Mouse (Mus musculus) CD4-positive, CD25-positive, alpha-beta regulatory T cell, adult 4 months (primary cell): ENCODE data around the gene Cdipt. TPM values are rescaled to one million over a fixed set of nuclear protein-coding genes. Genes with fewer than 3 reads are reported as not detected.

Experiments
- ATAC-seq: one replicate; pipeline ENCODE4 v1.8.0; 2017
- polyA plus RNA-seq, 2 experiments: library from polyadenylated mRNA; unstranded; fragments of 100-300 nt; shearing (Covaris generic); gene quantifications; one replicate each; pipeline ENCODE4 v1.2.1; 2017

Cdipt gene
- 100 to 1,000 TPM; 121 to 152 TPM for polyA plus RNA-seq

DNA sequence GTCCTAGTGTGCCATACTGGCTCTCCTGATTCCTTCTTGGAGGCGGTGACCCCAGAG is at the start of gene Cdipt:
Gene Cdipt (plus strand): TSS at position 22 of the 57 bp plus-strand sequence.
- ATAC-seq = no peak

GRCm38 (mm10) chr7:126926299-126926698 is 49.4 kb upstream of the Cdipt start:
- no peak for ATAC-seq

DNA sequence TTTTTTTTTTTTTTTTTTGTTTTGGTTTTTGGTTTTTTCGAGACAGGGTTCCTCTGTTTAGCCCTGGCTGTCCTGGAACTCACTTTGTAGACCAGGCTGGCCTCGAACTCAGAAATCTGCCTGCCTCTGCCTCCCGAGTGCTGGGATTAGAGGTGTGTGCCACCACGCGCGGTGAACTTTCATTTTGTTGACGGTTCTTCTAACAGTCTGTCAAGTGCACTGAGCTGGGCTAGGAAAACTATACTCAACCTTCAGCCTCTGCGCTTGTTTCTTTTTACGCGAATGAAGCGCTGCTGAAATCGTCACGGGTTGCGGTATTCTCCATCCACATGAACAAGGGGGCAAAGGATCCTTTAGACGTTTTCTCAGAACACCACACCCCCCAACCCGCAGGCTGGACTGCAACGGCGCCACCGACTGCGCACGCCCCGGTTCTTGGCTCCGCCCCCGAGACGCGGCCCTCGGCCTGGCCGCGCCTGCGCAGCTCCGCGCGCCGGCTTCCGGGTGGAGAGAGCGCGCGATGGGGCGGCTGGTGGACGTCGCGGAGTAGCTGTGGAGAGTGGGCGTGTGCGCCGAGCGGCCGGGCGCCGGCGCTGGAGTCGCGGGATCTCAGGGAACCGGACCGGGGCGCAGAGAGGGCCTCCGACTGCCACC is 47.2 kb upstream of the Cdipt start, which contains the start of gene Kctd13:
Gene Kctd13 (plus strand): TSS at position 496 of the 654 bp plus-strand sequence.
- ATAC-seq = peak; percentile 94

- ATAC-seq = peak; percentile 35
Measured at GRCm38 (mm10) chr7:126929046-126929445, 46.7 kb upstream of the Cdipt start.

DNA sequence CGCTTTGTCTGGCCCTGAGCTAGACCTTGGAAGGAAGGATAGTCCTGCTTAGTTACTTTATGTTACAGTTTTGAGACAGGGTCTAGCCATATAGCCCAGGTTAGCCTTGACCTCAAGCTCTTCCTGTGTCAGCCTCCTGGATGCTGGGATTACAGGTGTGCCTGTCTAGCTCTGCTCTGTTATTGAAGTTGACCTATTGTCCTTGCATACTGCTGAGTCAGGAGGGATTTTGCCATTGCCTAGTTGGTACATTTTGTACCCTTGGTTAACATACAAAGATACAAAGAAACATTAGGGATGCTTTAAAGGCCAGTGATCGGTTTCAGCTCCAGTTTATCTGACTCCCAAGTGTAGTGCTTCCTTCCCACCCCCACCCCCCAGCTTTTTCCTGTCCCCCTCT is 43.1 kb upstream of the Cdipt start:
- ATAC-seq = no peak

- no peak for ATAC-seq
Measured at GRCm38 (mm10) chr7:126941171-126941570, 34.5 kb upstream of the Cdipt start.

- no peak for ATAC-seq
Measured at GRCm38 (mm10) chr7:126941801-126942200, 33.9 kb upstream of the Cdipt start.

DNA sequence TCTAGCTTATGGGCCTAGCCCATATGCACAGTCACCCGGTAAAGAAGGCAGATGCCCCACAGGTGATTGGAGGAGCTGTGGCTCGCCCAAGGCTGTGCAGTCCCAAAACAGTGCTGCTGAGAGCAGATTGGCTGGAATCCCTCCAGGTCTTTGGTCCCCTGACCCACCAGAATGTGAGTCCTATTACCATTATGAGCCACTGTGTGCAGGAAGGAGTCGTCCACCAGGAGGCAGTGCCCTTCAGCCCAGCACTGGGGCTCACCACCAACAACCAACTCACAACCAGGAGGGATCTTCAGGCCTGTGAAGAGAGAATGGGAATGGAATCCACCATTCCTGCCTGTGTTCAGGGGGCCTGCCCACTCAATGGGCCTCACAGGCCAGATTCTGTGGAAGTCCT is 29.2 kb upstream of the Cdipt start:
- no peak for ATAC-seq

GRCm38 (mm10) chr7:126948626-126949025 is 27.1 kb upstream of the Cdipt start:
- ATAC-seq = no peak

DNA sequence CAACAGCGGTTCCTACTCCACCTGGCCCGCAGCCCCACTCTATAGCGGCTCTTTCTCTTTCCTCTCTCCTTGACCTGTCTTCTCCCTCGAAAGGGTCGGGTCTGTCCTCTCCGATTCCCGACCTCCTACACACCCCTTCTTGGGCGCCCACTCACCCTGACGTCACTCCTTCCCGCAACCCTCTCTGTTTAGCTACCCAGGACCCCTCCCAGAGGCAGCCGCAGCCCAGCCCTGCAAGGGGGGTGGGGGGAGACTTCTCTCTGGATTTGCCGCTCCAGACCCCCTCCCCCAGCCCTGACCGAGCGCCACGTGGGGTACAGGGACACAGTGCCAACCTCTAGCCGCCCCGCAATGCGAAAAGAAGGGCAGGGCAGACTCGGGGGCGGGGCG is 26.3 kb upstream of the Cdipt start, which contains the start of gene Asphd1:
Gene Asphd1 (minus strand): TSS at position 180 of the 390 bp plus-strand sequence.
- no peak for ATAC-seq

DNA sequence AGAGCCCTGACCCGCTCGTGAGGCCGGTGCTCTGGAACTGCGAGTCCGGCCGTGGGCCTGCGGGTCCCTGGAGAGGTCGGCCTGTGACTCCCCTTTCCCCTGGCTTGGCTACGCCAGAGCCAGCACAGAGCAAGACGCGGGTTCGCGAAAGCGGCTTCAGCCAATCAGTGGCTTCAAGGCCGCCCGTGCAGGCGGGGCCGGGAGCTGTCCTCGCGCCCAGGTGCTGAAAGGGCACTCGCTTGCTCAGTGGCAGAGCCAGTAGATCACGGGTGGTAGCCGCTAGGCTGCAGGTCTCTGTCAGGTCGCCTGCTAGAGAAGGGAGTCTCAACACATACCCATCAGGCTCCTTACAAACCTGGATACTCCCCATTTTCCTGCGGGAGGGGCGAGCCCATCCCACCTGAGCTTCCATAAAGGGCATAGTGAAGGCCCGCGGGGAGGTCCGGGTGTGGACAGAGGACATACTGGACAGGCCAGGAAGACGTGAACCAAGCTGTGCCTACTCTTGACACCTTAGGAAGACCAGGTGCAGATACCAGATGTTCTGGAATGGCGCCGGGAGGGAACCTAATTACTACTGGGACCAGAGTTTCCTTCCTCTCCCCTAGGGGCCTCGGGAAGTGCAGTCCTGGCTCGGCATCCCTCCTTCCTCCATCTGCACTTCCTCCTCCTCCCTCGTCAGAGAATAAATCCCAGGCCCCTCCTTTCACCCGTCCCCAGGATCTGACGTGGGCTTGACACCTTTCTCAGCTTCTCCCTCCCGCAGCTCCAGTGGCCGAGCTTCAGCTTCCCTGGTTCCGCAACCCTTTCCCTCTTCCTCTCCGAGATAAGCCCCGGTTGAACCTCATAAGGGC is 25.7 kb upstream of the Cdipt start, which contains the start of gene Sez6l2:
Gene Sez6l2 (plus strand): TSS at position 771 of the 854 bp plus-strand sequence.
- peak; percentile 81 for ATAC-seq

DNA sequence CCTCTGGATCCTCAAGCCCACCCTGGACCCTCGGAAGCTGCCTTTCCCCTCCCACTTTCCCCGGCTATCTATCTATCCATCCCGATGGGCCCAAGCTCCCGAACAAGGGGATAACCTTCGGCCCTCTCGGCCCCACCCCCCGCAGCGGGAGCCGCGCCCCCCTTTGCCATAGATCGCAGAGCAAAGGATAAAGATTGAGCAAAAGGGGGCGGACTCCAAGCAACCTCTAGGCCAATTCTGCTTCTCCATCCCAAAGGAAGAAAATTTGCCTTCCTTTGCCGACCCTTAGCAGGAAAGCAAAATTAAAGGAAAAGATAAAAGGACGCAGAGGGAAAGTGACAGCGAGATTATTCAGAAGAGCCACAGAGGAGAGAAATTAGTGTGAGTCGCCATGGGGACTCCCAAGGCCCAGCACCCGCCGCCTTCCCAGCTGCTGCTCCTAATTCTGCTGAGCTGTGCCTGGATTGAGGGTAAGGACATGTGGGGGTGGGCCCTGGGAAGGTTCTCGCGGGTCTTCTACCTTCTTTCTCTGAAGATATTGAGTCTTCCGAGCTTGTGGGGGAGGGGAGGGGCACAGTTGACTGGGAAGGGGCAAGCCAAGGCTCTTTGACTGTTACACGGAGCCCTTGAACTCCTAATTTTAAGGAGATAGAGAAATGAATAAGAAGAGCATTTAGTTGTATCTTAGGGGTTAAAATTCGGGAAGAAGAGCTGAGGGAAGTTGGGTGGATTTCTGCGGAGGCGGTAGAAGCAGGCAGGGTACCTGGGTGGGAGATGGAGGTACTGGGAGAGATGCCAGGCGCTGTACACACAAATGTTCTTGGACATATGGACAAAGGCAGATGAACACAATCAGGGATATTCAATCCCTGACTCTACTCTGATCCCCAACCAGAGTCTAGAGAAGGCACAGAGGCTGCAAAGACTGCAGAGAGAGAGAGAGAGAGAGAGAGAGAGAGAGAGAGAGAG is 24.8 kb upstream of the Cdipt start:
- no peak for ATAC-seq

DNA sequence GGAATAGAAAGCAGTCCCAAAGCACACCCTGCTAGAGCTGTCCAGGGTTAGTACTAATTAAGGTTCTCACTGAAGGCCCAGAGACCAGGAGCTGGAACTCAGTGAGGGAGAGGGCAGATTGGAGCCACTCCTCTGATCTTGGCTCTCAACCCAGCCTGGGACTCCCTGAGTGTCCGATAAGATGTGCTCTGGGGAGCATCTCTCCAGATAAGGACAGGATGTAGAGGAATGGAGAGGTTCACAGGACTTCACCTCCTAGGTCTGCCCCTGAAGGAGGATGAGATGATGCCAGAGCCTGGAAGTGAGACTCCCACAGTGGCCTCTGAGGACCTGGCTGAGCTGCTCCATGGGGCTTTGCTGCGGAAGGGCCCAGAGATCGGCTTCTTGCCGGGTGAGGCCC is 24.0 kb upstream of the Cdipt start:
- no peak for ATAC-seq

DNA sequence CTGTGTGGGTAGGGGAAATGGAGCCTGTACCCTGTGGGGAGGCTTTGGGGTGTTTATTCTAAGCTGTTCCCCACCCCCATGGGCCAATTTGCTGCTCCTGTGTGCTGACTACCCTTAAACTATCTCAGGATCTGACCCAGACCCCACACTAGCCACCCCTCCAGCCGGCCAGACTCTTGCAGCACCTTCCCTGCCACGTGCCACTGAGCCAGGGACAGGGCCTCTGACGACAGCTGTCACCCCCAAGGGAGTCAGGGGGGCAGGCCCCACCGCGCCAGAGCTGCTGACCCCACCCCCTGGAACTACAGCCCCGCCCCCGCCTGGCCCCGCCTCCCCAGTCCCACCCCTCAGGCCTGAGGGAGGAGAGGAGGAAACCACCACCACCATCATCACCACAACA is 23.1 kb upstream of the Cdipt start:
- ATAC-seq = no peak

GRCm38 (mm10) chr7:126955125-126955524 is 20.6 kb upstream of the Cdipt start:
- ATAC-seq = no peak

GRCm38 (mm10) chr7:126959780-126960179 is 15.9 kb upstream of the Cdipt start:
- no peak for ATAC-seq

DNA sequence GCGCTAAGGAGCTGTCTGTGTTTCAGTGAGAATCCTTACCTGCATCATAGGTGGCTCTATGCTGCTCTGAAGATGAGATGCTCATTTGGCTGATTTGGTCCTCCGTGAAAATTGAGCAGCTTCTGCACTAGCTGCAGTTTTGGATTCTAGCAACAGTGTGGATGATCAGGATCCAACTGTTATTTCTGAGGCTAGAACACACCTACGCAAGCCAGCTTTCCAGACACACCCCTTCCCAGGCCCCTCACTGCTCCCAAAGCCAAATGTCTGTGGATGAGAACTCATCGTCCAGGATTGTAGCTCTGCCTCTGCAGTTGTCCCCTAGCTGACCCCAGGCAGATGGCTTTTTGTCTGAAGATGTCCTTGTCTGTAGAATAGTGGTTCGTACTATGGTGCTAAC is 14.6 kb upstream of the Cdipt start:
- ATAC-seq = no peak

DNA sequence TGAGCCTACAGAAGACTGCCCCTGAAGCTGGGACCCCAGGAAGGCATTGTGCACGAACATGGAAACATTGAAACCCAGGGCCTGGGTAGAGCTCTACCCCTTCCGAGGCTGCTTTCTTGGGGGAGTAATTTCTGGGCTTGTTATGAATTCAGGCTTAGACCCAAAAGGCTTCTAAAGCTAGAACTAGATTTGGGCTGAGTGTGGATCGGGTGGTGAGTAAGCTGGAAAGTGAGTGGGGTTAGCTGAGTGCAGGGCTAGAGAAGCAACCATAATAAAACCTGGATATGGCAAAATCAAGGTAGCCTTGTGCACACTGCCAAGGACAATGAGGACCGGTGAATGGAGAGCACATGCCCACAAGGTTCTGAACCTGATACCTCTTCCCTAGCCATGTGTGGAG is 13.7 kb upstream of the Cdipt start:
- no peak for ATAC-seq

- no peak for ATAC-seq
Measured at GRCm38 (mm10) chr7:126963548-126964286, 12.0 kb upstream of the Cdipt start.

- ATAC-seq = no peak
Measured at GRCm38 (mm10) chr7:126965568-126965967, 10.1 kb upstream of the Cdipt start.

DNA sequence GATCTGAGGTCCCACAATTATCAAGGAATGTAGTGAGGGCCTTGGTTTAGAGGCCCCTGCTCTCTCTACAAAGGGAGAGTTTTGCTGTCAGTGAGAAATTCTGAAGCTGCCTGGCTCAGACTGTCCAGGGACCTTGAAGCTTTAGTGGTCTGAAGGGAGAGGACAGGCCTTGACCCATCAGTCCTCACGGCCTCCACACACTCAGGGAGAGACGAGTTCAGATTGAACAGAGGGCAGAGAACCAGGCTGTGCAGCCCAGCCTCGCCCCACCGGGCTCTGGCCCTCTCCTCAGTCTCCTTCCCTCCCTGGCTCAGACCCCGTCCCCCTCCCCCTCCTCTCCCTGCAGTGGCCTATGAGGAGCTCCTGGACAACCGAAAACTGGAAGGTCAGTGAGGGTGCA is 8.4 kb upstream of the Cdipt start:
- ATAC-seq = no peak

DNA sequence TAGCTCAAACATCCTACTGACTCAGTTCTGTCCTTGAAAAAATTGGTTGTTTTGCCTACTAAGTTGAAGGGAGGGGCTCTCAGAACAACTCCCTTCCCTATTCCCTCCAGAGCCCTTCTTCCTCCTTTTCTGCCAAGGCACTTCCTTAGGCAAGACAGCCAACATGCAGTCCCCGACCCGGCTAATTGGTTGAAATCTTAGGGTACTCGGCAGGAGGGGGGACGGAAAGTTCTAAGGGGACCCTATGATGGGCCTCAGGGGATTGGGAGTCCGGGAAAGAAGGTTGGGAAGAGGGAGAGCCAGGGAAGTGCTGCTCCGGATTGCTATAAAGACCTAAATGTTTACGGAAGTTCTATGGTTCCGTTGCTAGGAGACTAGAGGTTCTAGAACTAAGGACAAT is 221 bp upstream of the Cdipt start:
- no peak for ATAC-seq
